Mouse (Mus musculus) kidney, embryonic 14.5 days (tissue): ENCODE measurements around the gene Phf21b. TPM values are rescaled to one million over a fixed set of nuclear protein-coding genes. Genes with fewer than 3 reads are reported as not detected.

Source experiments
- ATAC-seq: fragments of 200-750 bp; cut with Nextera tagmentation; 2 replicates; pipeline ENCODE4 v1.8.0; 2017; ENCODE audit warnings: moderate number of reproducible peaks, mild to moderate bottlenecking, moderate TSS enrichment, moderate library complexity; ENCODE audit not compliant: low FRiP score, low TSS enrichment
- H3K27ac ChIP-seq: fragments of 300-500 bp; sonication (generic); 2 replicates; pipeline ENCODE4 v1.5.1; 2014; ENCODE audit warnings: low read depth, mild to moderate bottlenecking, low read length, moderate library complexity, mixed read lengths
- H3K27me3 ChIP-seq: fragments of 300-500 bp; sonication (generic); 2 replicates; pipeline ENCODE4 v1.6.1; 2014; ENCODE audit warnings: mild to moderate bottlenecking, low read length; ENCODE audit not compliant: control insufficient read depth, insufficient read depth
- H3K36me3 ChIP-seq: fragments of 300-500 bp; sonication (generic); 2 replicates; pipeline ENCODE4 v1.6.1; 2014; ENCODE audit warnings: low read length, mixed read lengths; ENCODE audit not compliant: control insufficient read depth, insufficient read depth
- H3K4me1 ChIP-seq: fragments of 300-500 bp; sonication (generic); 2 replicates; pipeline ENCODE4 v1.6.1; 2014; ENCODE audit warnings: low read length, mixed read lengths; ENCODE audit not compliant: control insufficient read depth, insufficient read depth
- H3K4me2 ChIP-seq: fragments of 300-500 bp; sonication (generic); replicated peaks from 2 replicates; pipeline ENCODE4 v1.6.1; 2014; ENCODE audit warnings: low read depth, mild to moderate bottlenecking, low read length
- H3K4me3 ChIP-seq: fragments of 300-500 bp; sonication (generic); 2 replicates; pipeline ENCODE4 v1.5.1; 2014; ENCODE audit warnings: mild to moderate bottlenecking, low read length
- H3K9ac ChIP-seq: fragments of 300-500 bp; sonication (generic); 2 replicates; pipeline ENCODE4 v1.6.1; 2014; ENCODE audit warnings: low read depth, mild to moderate bottlenecking, low read length, moderate library complexity
- H3K9me3 ChIP-seq: fragments of 300-500 bp; sonication (generic); 2 replicates; pipeline ENCODE4 v1.6.1; 2016; ENCODE audit warnings: low read length; ENCODE audit not compliant: control insufficient read depth
- WGBS: fragments of 180-500 bp; shearing (Covaris S2); extraction: QIAGEN DNeasy Blood & Tissue Kit; methylation state at CpG from one replicate; pipeline ENCODE4 v1.1.7; 2014; 5-methylcytosine and 5-hydroxymethylcytosine counted together
- polyA plus RNA-seq: library from polyadenylated mRNA; unstranded; fragments of >200 nt; fragmentation: Nextera tagmentation; extraction: Ambion mirVana; gene quantifications from 2 replicates; pipeline ENCODE4 v1.2.1, GENCODE M21; 2014

Gene Phf21b
- polyA plus RNA-seq, 1 experiment from 2014 or later = 1.8 TPM

DNA sequence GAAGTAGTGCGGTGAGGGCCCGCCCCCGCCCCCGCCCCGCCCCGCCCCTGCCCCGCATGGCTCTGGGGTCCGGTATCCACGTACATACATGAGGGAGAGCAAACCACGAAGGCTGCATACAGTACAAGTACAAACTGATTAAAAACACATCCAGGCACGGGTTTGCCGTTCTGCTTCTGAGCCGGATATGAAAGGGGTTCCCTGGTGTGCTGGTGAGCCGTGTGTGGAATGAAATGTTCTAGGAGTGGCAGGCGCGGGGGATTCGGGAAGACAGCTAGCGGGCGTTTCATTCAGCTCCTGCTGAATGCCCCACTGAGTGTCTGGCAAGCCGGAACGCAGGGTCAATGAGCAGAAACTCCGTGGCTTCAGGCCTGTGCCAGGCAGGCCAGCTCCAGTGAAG, 99.4 kb downstream of the Phf21b start:
- Histone ChIP-seq H3K4me2 (peak overlapping the region; percentile 50), H3K27me3 (no peaks in the 10 kb centered on the region), H3K4me1 (0 out of 2 replicates have a peak, but pooled peaks cover 5% of the 10 kb centered on the region), H3K9ac (peak overlapping the region; percentile 13; the same call in 1 of the 2 replicates), H3K9me3 (no peaks in the 10 kb centered on the region), H3K27ac (no peak overlapping the region), H3K36me3 (no peaks in the 10 kb centered on the region), H3K4me3 (peak overlapping the region; percentile 20)
- ATAC-seq = no peak
- 3% methylated on average over 22 of the region's 22 CpGs for WGBS

DNA sequence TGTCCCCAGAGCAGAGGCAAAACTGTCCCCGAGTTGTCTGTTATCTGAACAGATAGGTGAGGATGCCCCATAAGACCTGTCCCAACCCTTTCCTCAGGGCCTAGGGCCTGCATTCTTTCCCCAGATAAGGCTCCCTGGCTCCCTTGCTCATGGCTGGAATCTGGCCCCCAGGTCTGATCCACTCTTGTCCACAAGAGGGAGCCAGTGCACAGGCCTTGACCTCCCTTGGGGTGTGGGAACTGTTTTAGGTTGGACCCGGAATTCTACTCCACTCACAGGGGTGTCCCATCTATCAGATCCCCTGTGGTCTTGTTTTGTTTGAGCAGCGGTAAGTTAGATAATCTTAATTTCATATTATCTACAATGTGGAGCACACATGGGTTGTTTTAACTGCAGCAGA, 100.9 kb downstream of the Phf21b start:
- no peak overlapping the region for H3K4me2 ChIP-seq
- no peaks in the 10 kb centered on the region for H3K9me3 ChIP-seq
- 21% methylated on average over 3 of the region's 3 CpGs for WGBS
- H3K9ac ChIP-seq = no peak overlapping the region
- no peaks in the 10 kb centered on the region for H3K36me3 ChIP-seq
- no peak overlapping the region for H3K27ac ChIP-seq
- no peak overlapping the region for H3K4me3 ChIP-seq
- ATAC-seq = 0 out of 2 replicates have a peak, but pooled peaks have one; percentile 51
- H3K27me3 ChIP-seq = no peaks in the 10 kb centered on the region
- 0 out of 2 replicates have a peak, but pooled peaks cover 5% of the 10 kb centered on the region for H3K4me1 ChIP-seq

GRCm38 (mm10) chr15:84745831-84746230, 110.0 kb downstream of the Phf21b start:
- Histone ChIP-seq H3K27ac (no peak overlapping the region), H3K4me3 (no peak overlapping the region), H3K36me3 (no peaks in the 10 kb centered on the region), H3K9me3 (no peaks in the 10 kb centered on the region), H3K9ac (no peak overlapping the region), H3K4me1 (no peaks in the 10 kb centered on the region), H3K27me3 (no peaks in the 10 kb centered on the region), H3K4me2 (no peak overlapping the region)
- 90% methylated on average over 4 of the region's 4 CpGs for WGBS
- ATAC-seq = no peak

DNA sequence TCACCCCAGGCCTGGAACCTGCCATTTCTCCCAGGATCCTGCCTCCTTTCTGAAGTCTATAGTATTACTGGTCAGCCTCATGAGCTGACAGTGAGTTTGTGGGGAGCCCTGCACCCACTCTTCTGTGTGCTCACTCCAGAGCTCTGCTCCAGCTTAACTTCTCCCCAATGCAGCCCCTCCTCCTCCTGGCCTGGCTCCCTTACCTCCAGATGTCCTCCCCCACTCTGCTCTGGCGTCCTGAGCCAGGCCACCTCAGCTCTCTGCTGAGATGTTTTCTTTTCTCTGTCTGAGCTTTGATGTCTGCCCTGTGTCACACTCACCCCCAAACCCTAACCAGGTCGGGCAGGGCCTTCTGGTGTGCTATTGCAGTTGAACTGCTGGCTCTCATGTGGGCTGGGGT, 111.5 kb downstream of the Phf21b start:
- WGBS = 3% methylated on average over 2 of the region's 2 CpGs
- H3K4me1 ChIP-seq = no peaks in the 10 kb centered on the region
- H3K9me3 ChIP-seq = no peaks in the 10 kb centered on the region
- no peak overlapping the region for H3K4me3 ChIP-seq
- no peaks in the 10 kb centered on the region for H3K27me3 ChIP-seq
- no peak overlapping the region for H3K27ac ChIP-seq
- no peak overlapping the region for H3K9ac ChIP-seq
- no peaks in the 10 kb centered on the region for H3K36me3 ChIP-seq
- H3K4me2 ChIP-seq = no peak overlapping the region
- peak; percentile 46; the same call in 1 of the 2 replicates for ATAC-seq

- H3K4me2 ChIP-seq = no peak overlapping the region
- no peaks in the 10 kb centered on the region for H3K27me3 ChIP-seq
- ATAC-seq = no peak
- no peaks in the 10 kb centered on the region for H3K9me3 ChIP-seq
- no peak overlapping the region for H3K9ac ChIP-seq
- H3K36me3 ChIP-seq = no peaks in the 10 kb centered on the region
- no peak overlapping the region for H3K27ac ChIP-seq
- WGBS = 5% methylated on average over 3 of the region's 3 CpGs
- no peaks in the 10 kb centered on the region for H3K4me1 ChIP-seq
- no peak overlapping the region for H3K4me3 ChIP-seq
Observed at GRCm38 (mm10) chr15:84743347-84743746, 112.5 kb downstream of the Phf21b start.

GRCm38 (mm10) chr15:84741573-84741972, 114.3 kb downstream of the Phf21b start:
- H3K4me1 ChIP-seq = no peaks in the 10 kb centered on the region
- H3K27me3 ChIP-seq = no peaks in the 10 kb centered on the region
- no peak overlapping the region for H3K9ac ChIP-seq
- no peaks in the 10 kb centered on the region for H3K36me3 ChIP-seq
- no peaks in the 10 kb centered on the region for H3K9me3 ChIP-seq
- H3K27ac ChIP-seq = no peak overlapping the region
- WGBS = 80% methylated on average over 3 of the region's 3 CpGs
- no peak overlapping the region for H3K4me3 ChIP-seq
- no peak for ATAC-seq
- H3K4me2 ChIP-seq = no peak overlapping the region

DNA sequence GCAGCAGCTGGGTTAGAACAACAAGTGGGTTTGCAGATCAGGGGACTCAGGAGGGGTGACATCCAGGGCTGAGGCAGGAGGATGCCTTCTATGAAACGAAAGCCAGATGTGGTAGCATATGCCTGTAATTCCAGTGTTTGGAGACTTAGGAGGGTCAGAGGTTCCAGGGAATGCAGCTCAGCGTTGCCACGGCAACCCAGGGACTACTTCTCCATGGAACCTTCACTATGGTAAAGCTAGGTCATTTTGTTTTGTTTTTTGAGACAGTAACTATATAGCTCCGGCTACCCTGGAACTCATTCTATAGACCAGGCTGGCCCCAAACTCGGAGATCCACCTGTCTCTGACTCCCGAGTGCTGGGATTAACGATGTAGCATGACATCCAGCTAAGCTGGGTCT, 117.6 kb downstream of the Phf21b start:
- no peaks in the 10 kb centered on the region for H3K9me3 ChIP-seq
- H3K4me3 ChIP-seq = no peak overlapping the region
- no peak overlapping the region for H3K9ac ChIP-seq
- H3K4me2 ChIP-seq = no peak overlapping the region
- WGBS = 81% methylated on average over 7 of the region's 7 CpGs
- no peak for ATAC-seq
- H3K27me3 ChIP-seq = no peaks in the 10 kb centered on the region
- no peak overlapping the region for H3K27ac ChIP-seq
- H3K4me1 ChIP-seq = no peaks in the 10 kb centered on the region
- H3K36me3 ChIP-seq = no peaks in the 10 kb centered on the region

DNA sequence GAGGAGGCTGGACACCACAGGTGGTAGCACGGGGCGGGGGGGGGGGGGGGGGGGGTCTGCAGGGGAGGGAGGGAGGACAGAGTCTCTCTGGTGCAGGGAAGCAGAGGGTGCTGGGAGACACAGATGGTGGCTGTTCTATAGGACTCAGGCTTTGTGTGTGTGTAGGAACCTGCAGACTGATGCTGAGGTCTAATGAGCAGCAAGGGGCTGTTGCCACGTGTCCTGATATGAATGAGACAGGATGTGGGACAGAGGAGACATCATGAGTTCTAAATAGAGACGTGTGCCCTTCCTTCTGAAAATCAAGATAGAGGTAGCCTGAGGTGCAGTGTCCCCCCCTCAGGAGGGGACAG, 118.9 kb downstream of the Phf21b start:
- peaks cover 4% of the 10 kb centered on the region for H3K4me1 ChIP-seq
- H3K4me3 ChIP-seq = no peak overlapping the region
- no peaks in the 10 kb centered on the region for H3K27me3 ChIP-seq
- 60% methylated on average over 2 of the region's 4 CpGs for WGBS
- H3K9ac ChIP-seq = no peak overlapping the region
- H3K27ac ChIP-seq = no peak overlapping the region
- no peak for ATAC-seq
- H3K36me3 ChIP-seq = no peaks in the 10 kb centered on the region
- no peak overlapping the region for H3K4me2 ChIP-seq
- H3K9me3 ChIP-seq = no peaks in the 10 kb centered on the region

DNA sequence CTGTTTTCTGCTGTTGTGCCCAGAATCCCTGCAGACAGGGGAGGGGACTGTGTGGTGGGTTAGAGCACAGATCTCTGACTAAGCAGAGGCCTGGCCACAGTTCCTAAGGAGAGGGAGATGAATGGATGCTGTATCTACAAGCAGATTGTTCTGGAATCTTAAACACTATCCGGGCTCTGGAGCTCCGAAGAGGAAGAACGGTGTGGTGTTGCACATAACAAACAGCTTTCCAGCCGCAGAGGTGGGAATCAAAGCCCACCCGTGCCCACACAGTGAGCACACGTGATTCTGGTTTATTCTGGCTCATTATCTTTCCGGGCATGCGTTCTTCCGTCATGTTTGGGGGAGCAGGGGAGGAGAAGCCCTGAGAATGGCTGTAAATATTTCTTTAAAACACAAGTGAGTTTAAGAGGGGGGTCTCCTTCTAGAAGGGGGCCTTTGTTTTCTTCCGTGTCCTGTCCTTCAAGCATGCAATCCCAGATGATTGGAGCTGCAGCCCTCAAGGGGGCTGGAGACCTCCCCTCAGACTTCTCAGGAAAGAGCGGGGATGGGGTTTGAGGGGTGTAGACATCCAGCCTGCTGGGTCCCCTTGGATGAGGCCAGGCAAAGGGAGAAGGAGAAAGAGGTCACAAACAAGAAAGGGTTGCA, 119.4 kb downstream of the Phf21b start:
- no peaks in the 10 kb centered on the region for H3K36me3 ChIP-seq
- H3K4me2 ChIP-seq = no peak overlapping the region
- no peak overlapping the region for H3K27ac ChIP-seq
- no peaks in the 10 kb centered on the region for H3K9me3 ChIP-seq
- H3K4me3 ChIP-seq = no peak overlapping the region
- WGBS = 74% methylated on average over 11 of the region's 11 CpGs
- H3K9ac ChIP-seq = no peak overlapping the region
- H3K27me3 ChIP-seq = no peaks in the 10 kb centered on the region
- H3K4me1 ChIP-seq = peaks cover 9% of the 10 kb centered on the region
- ATAC-seq = no peak
